Mouse (Mus musculus) forebrain, postnatal 0 days (tissue): ENCODE results near the gene Borcs5. TPM values are rescaled to one million over a fixed set of nuclear protein-coding genes. Genes with fewer than 3 reads are reported as not detected.

Experiments
- ATAC-seq: fragments of 200-750 bp; cut with Nextera tagmentation; 2 replicates; pipeline ENCODE4 v1.8.0; 2017; ENCODE audit warnings: mild to moderate bottlenecking, moderate library complexity
- DNase-seq: peaks from one replicate; pipeline ENCODE4 v3.0.0-alpha.2; 2015
- H3K27ac ChIP-seq: fragments of 300-500 bp; sonication (generic); 2 replicates; pipeline ENCODE4 v1.5.1; 2014; ENCODE audit warnings: low read depth, mild to moderate bottlenecking, antibody characterized with exemption, low read length, moderate library complexity, mixed read lengths
- H3K27me3 ChIP-seq: fragments of 300-500 bp; sonication (generic); 2 replicates; pipeline ENCODE4 v1.6.1; 2014; ENCODE audit warnings: mild to moderate bottlenecking, low read length, mixed read lengths; ENCODE audit not compliant: insufficient read depth
- H3K36me3 ChIP-seq: fragments of 300-500 bp; sonication (generic); 2 replicates; pipeline ENCODE4 v1.6.1; 2014; ENCODE audit warnings: mild to moderate bottlenecking, moderate library complexity; ENCODE audit not compliant: insufficient read depth
- H3K4me1 ChIP-seq: fragments of 300-500 bp; sonication (generic); 2 replicates; pipeline ENCODE4 v1.6.1; 2014; ENCODE audit warnings: antibody characterized with exemption; ENCODE audit not compliant: insufficient read depth
- H3K4me2 ChIP-seq: fragments of 300-500 bp; sonication (generic); 2 replicates; pipeline ENCODE4 v1.6.1; 2014; ENCODE audit warnings: low read depth, mild to moderate bottlenecking, moderate library complexity
- H3K4me3 ChIP-seq: fragments of 300-500 bp; sonication (generic); 2 replicates; pipeline ENCODE4 v1.5.1; 2014; ENCODE audit warnings: low read depth, low read length, mixed read lengths
- H3K9ac ChIP-seq: fragments of 300-500 bp; sonication (generic); 2 replicates; pipeline ENCODE4 v1.6.1; 2014; ENCODE audit warnings: mild to moderate bottlenecking
- H3K9me3 ChIP-seq: fragments of 300-500 bp; sonication (generic); 2 replicates; pipeline ENCODE4 v1.6.1; 2016; ENCODE audit warnings: low read length
- CTCF ChIP-seq: sonication (generic); IDR thresholded peaks from 2 replicates; pipeline ENCODE4 v1.5.1; 2016; ENCODE audit warnings: antibody characterized with exemption, control low read depth, low read depth
- WGBS: fragments of 180-500 bp; shearing (Covaris S2); extraction: QIAGEN DNeasy Blood & Tissue Kit; methylation state at CpG from one replicate; pipeline ENCODE4 v1.1.7; 2014; 5-methylcytosine and 5-hydroxymethylcytosine counted together
- polyA plus RNA-seq: library from polyadenylated mRNA; unstranded; fragments of >200 nt; fragmentation: Nextera tagmentation; extraction: Ambion mirVana; gene quantifications from 2 replicates; pipeline ENCODE4 v1.2.1, GENCODE M21; 2015
- total RNA-seq: library from RNA; depleted of rRNA; stranded (reverse); fragments of >200 nt; gene quantifications from 2 replicates; pipeline ENCODE4 v1.2.3, GENCODE M21; 2014

Borcs5 gene
- total and polyA plus RNA-seq, 2 experiments from 2014 or later, result 41.2 to 42.6 TPM

DNA sequence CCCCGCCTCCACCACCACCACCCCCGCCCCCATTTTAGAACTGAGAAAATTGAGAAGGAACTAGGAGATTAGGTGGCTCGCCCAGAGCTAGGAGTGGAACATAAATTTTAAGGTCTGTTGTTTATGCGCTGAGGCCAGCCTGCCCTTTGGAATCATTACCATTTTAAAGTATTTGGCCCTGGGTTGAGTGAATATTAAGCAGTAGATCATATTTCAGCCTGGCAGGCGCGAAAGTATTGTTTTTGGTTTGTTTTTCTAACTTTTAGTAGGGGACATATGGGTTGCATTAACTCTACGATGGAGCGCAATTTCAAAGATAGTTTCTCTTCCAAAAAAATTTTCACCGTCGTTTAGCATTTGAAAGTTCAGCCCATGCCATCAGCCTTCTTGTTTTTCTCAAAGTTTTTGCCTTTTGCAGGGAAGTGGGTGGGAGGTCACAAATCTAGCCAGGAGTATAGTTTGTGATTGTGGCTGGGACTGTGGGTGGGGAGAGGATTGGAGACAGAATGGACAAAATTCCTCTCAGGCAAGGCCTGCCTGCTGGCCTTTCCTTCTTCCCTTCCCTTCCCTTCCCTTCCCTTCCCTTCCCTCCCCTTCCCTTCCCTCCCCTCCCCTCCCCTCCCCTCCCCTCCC lies 36.8 kb upstream of the Borcs5 start:
- 59% methylated on average over 10 of the region's 10 CpGs for WGBS
- Histone ChIP-seq H3K4me3 (no peak overlapping the region), H3K9ac (no peak overlapping the region), H3K4me2 (no peak overlapping the region), H3K27me3 (no peaks in the 10 kb centered on the region), H3K4me1 (no peaks in the 10 kb centered on the region), H3K36me3 (no peaks in the 10 kb centered on the region), H3K9me3 (no peaks in the 10 kb centered on the region), H3K27ac (no peak overlapping the region)
- no peak for DNase-seq
- ATAC-seq, result no peak
- TF ChIP-seq CTCF, result no peak

DNA sequence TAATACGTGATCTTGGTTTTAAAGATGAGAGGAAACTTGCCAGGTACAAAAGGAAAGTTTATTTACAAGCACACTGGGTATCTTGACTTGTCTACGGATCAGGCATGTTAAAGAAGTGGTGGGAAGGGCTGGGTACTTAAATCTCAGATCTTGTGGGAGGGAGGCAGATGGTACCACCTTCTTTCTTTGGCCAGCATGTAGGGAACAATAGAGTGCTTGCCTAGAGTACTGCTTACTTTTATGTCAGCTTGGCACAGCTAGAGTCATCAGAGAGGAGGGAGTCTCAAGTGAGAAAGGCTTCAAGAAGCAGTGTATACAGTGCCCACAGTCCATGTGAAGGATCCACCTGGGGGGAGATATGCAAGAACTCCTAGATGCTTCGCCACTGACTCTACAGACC lies 34.1 kb upstream of the Borcs5 start:
- Histone ChIP-seq H3K9me3 (no peaks in the 10 kb centered on the region), H3K27ac (no peak overlapping the region), H3K9ac (no peak overlapping the region), H3K4me1 (no peaks in the 10 kb centered on the region), H3K36me3 (no peaks in the 10 kb centered on the region), H3K4me3 (no peak overlapping the region), H3K27me3 (no peaks in the 10 kb centered on the region), H3K4me2 (no peak overlapping the region)
- 83% methylated on average over 3 of the region's 3 CpGs for WGBS
- ATAC-seq (no peak), DNase-seq (no peak)
- no peak for TF ChIP-seq CTCF

DNA sequence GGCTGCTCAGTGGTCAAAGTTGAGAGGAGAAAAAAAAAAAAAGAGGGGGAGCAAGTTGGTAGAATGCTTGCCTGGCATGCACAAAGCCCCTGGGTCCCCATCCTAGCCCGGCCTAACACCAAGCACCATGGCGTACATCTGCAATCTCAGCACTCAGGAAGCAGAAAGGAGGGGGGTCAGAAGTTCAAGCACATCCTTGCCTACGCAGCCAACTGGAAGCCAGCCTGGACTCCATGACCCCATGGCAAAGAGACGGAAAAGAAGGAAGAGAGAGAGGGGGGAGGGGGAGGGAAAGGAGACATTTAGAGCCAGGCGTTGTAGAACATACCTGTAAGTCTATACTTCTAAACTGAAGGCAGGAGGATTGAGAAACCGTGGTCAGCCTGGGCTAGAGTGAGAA lies 32.8 kb upstream of the Borcs5 start:
- Histone ChIP-seq H3K9ac (no peak overlapping the region), H3K4me2 (no peak overlapping the region), H3K36me3 (no peaks in the 10 kb centered on the region), H3K4me1 (no peaks in the 10 kb centered on the region), H3K27ac (no peak overlapping the region), H3K9me3 (no peaks in the 10 kb centered on the region), H3K4me3 (no peak overlapping the region), H3K27me3 (no peaks in the 10 kb centered on the region)
- TF ChIP-seq CTCF, result no peak
- DNase-seq (no peak), ATAC-seq (no peak)
- 66% methylated on average over 6 of the region's 6 CpGs for WGBS

DNA sequence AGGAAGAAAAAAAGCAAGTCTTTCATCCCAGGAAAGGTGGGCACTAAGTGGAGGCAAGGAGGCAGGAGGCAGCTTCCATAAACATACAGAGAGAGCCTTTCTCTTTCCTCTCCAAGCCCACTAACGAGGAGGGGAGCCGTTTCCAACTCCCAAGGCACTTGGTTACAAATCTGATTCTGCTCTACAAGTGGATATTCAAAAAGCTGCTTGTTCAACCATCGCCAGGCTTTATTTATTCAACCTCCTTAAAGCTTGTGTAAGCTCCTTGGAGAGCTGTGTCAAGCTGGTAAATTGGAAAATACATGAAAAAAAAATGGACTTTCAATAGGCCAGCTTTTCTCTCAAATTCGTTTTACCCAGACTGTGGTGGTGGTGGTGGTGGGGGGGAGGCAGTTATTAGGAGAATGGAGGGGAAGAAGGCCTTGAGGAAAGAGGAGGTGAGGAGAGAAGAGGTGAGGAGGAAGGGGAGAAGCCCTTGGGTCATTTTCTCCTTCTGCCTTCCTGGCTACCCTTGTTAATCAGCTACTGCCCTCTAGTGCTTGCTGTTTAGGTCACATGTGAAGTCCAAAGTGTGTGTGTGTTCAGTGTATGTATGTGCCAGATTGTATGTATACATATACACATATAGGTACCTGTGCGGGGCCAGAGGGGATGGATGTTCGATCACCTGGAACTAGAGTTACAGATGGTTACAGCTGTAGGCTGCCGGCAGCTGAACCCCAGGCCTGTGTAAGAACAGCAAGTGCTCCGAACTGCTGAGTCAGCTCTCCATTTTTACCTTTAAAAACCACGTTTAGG lies 32.2 kb upstream of the Borcs5 start:
- ATAC-seq, result peak; percentile 50; the same call in 1 of the 2 replicates
- Histone ChIP-seq H3K4me1 (no peaks in the 10 kb centered on the region), H3K27me3 (no peaks in the 10 kb centered on the region), H3K4me3 (no peak overlapping the region), H3K9me3 (no peaks in the 10 kb centered on the region), H3K4me2 (no peak overlapping the region), H3K36me3 (no peaks in the 10 kb centered on the region), H3K27ac (no peak overlapping the region), H3K9ac (no peak overlapping the region)
- 49% methylated on average over 9 of the region's 9 CpGs for WGBS
- TF ChIP-seq CTCF, result peak; percentile 76
- DNase-seq, result peak; percentile 33

DNA sequence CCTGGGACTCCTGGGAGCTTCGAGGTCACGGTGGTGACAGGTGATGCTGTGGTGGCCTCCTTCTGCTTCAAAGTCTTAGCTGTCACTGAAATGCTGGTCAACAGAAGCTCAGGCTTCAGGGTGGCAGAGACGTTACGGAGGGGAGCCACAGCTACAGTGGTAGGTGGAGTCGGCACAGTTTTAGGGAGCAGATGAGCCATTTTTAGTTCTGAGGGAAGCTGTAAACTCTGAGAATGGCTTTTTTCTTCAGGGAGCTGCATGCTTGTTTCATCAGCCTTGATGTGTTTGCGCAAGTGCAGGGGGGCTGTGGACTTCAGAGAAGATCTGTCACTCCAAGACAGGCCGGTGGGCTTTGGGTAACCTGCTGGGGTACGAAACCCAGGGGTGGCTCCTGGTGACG lies 28.9 kb upstream of the Borcs5 start:
- no peak overlapping the region for H3K4me2 ChIP-seq
- H3K36me3 ChIP-seq, result no peaks in the 10 kb centered on the region
- H3K27ac ChIP-seq, result no peak overlapping the region
- no peaks in the 10 kb centered on the region for H3K9me3 ChIP-seq
- no peak for TF ChIP-seq CTCF
- no peaks in the 10 kb centered on the region for H3K27me3 ChIP-seq
- WGBS, result 87% methylated on average over 9 of the region's 9 CpGs
- H3K4me3 ChIP-seq, result no peak overlapping the region
- no peak overlapping the region for H3K9ac ChIP-seq
- no peak for DNase-seq
- no peak for ATAC-seq
- H3K4me1 ChIP-seq, result no peaks in the 10 kb centered on the region

DNA sequence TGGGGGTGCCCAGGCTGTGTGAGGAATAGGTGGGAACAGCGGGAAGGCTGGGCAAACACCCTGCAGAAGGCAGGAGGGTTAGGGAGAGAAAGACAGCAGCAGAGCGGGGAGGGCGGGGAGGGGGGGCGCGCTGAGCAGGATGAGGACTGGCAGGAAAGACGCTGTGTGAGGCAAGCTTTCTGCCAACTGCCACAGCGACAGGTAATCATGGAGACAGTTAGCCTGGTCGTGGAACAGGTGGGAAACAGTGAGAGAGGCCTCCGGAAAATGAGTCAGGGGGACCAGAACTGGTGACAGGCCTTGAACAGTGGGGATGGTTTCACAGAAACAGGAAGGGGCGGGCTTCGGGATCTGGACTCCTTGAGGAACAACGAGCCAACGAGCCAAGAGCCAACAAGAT lies 27.4 kb upstream of the Borcs5 start:
- DNase-seq, result no peak
- H3K27me3 ChIP-seq, result no peaks in the 10 kb centered on the region
- H3K4me1 ChIP-seq, result no peaks in the 10 kb centered on the region
- peak; percentile 46; the same call in 1 of the 2 replicates for ATAC-seq
- no peak for TF ChIP-seq CTCF
- 67% methylated on average over 13 of the region's 13 CpGs for WGBS
- H3K4me3 ChIP-seq, result no peak overlapping the region
- H3K9me3 ChIP-seq, result no peaks in the 10 kb centered on the region
- no peak overlapping the region for H3K4me2 ChIP-seq
- H3K27ac ChIP-seq, result no peak overlapping the region
- H3K9ac ChIP-seq, result no peak overlapping the region; the same call in 1 of the 2 replicates
- H3K36me3 ChIP-seq, result no peaks in the 10 kb centered on the region

DNA sequence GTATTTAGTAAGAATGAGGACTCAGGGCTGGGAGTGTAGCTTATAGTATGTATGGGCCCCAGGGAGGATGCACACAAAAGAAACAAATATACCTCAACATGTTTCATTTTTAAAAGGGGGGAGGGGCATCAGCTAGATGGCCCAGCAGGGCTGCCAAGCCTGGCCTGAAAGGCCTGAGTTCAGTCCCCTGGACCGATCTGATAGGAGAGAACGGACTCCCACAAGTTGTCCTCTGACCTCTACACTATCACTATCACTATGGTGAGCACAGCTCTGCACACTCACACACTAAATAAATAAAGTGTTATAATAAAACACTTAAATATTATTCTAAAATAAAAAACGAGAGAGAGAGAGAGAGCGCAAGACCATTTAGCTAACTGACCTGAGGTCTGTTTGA lies 25.0 kb upstream of the Borcs5 start:
- WGBS, result 91% methylated on average over 4 of the region's 4 CpGs
- Histone ChIP-seq H3K4me3 (no peak overlapping the region), H3K27me3 (no peaks in the 10 kb centered on the region)

More for the DNA sequence above, 25.0 kb upstream of the Borcs5 start:
- DNase-seq (no peak), ATAC-seq (no peak)
- Histone ChIP-seq H3K4me1 (no peaks in the 10 kb centered on the region), H3K27ac (no peak overlapping the region), H3K9ac (no peak overlapping the region), H3K36me3 (no peaks in the 10 kb centered on the region), H3K4me2 (no peak overlapping the region), H3K9me3 (no peaks in the 10 kb centered on the region)
- no peak for TF ChIP-seq CTCF
